In genomic region chr17:80095254-80095899, GRCm38 (mm10) we compare ENCODE assay signal across 7 mouse cellular contexts. TPM values are rescaled to one million over a fixed set of nuclear protein-coding genes. Genes with fewer than 3 reads are reported as not detected.
DNase-seq lines count a peak whose midpoint lies in the region; ATAC-seq and TF ChIP-seq lines count a peak whose summit lies in the region.

No protein-coding gene starts in this region.

- TF ChIP-seq EP300 in lung, postnatal 0 days (IDR thresholded peaks at IDR 0.05), result no peak

- ATAC-seq in intestine, embryonic 16.5 days, result peak; percentile 31; the same call in 1 of the 2 replicates
- peak; percentile 58 for ATAC-seq in lung, postnatal 0 days

- TF ChIP-seq CTCF in testis, adult 2 months (IDR thresholded peaks at IDR 0.05; ENCODE audit: control insufficient read depth, insufficient read depth, insufficient replicate concordance, low read depth, low read length), result no peak
- TF ChIP-seq CTCF in lung, postnatal 0 days (IDR thresholded peaks at IDR 0.05), result no peak

- no peaks in the 10 kb centered on the region for H3K27me3 ChIP-seq in testis, adult 2 months (ENCODE audit: control insufficient read depth, insufficient read depth, low read length)
- no peaks in the 10 kb centered on the region for H3K27me3 ChIP-seq in intestine, embryonic 16.5 days (replicated peaks; ENCODE audit: control insufficient read depth, insufficient read depth, low read length)
- H3K27me3 ChIP-seq in lung, postnatal 0 days (replicated peaks; ENCODE audit: insufficient read depth, low read length), result no peaks in the 10 kb centered on the region

- no peak for DNase-seq in testis, postnatal 14 days (ENCODE audit: low spot score)
- DNase-seq in lung, postnatal 0 days (ENCODE audit: low spot score), result peak; percentile 63
- DNase-seq in spleen, postnatal 10 days (ENCODE audit: low spot score in 2 of 2), result no peak
- no peak for DNase-seq in T-cell, adult 2 months (ENCODE audit: low spot score)
- DNase-seq in adrenal gland, adult 2 months, result no peak

- peak overlapping the region; percentile 97 for H3K4me3 ChIP-seq in testis, adult 2 months (ENCODE audit: control insufficient read depth, low read depth, low read length)
- 0 out of 2 replicates have a peak overlapping the region, but pooled peaks have one; percentile 20 for H3K4me3 ChIP-seq in intestine, embryonic 16.5 days (ENCODE audit: low read length)
- no peak overlapping the region for H3K4me3 ChIP-seq in lung, postnatal 0 days (ENCODE audit: low read depth, low read length)

- H3K4me2 ChIP-seq in intestine, embryonic 16.5 days (ENCODE audit: low read depth, low read length), result peak overlapping the region; percentile 41
- peak overlapping the region; percentile 44 for H3K4me2 ChIP-seq in lung, postnatal 0 days (replicated peaks; ENCODE audit: low read depth, low read length)

- TF ChIP-seq POLR2A in testis, adult 2 months (IDR thresholded peaks at IDR 0.05; ENCODE audit: control insufficient read depth, low read depth, low read length), result no peak

- H3K9ac ChIP-seq in intestine, embryonic 16.5 days (ENCODE audit: low read depth, low read length), result peak overlapping the region; percentile 52
- H3K9ac ChIP-seq in lung, postnatal 0 days (replicated peaks; ENCODE audit: low read depth), result no peak overlapping the region

- WGBS in intestine, embryonic 16.5 days, result 70% methylated on average over 9 of the region's 9 CpGs
- 60% methylated on average over 9 of the region's 9 CpGs for WGBS in lung, postnatal 0 days

- peaks cover 15% of the 10 kb centered on the region for H3K4me1 ChIP-seq in testis, adult 2 months (ENCODE audit: control insufficient read depth, insufficient read depth, low read length)
- H3K4me1 ChIP-seq in intestine, embryonic 16.5 days (ENCODE audit: control insufficient read depth, insufficient read depth, low read length), result no peaks in the 10 kb centered on the region; the same call in 1 of the 2 replicates
- no peaks in the 10 kb centered on the region; the same call in 1 of the 2 replicates for H3K4me1 ChIP-seq in lung, postnatal 0 days (ENCODE audit: insufficient read depth, low read depth, low read length)

- H3K36me3 ChIP-seq in testis, adult 2 months (ENCODE audit: control insufficient read depth, insufficient read depth, low read length), result no peaks in the 10 kb centered on the region
- H3K36me3 ChIP-seq in intestine, embryonic 16.5 days (ENCODE audit: control insufficient read depth, insufficient read depth, low read length), result no peaks in the 10 kb centered on the region
- no peaks in the 10 kb centered on the region for H3K36me3 ChIP-seq in lung, postnatal 0 days (ENCODE audit: insufficient read depth, low read length)

- no peak overlapping the region for H3K27ac ChIP-seq in testis, adult 2 months (ENCODE audit: control insufficient read depth, insufficient read depth, low read depth, low read length)
- no peak overlapping the region for H3K27ac ChIP-seq in intestine, embryonic 16.5 days (ENCODE audit: low read length)
- 0 out of 2 replicates have a peak overlapping the region, but pooled peaks have one; percentile 1 for H3K27ac ChIP-seq in lung, postnatal 0 days (ENCODE audit: low read length)

- H3K9me3 ChIP-seq in intestine, embryonic 16.5 days (ENCODE audit: control insufficient read depth, low read length), result no peaks in the 10 kb centered on the region
- H3K9me3 ChIP-seq in lung, postnatal 0 days (ENCODE audit: low read length), result no peaks in the 10 kb centered on the region

RNA-seq across cellular contexts. Expression of gene Galm, which starts 31.9 kb away (rescaled TPM):
- 19.5 and 27.5 TPM in 2 replicates for polyA plus RNA-seq in testis, adult 2 months (2012; rRNA removed)
- 101 and 113 TPM in 2 replicates for polyA plus RNA-seq in intestine, embryonic 16.5 days (2015; fragmentation: Nextera tagmentation; extraction: Ambion mirVana)
- 7.5 and 8.6 TPM in 2 replicates for polyA plus RNA-seq in lung, postnatal 0 days (2015; fragmentation: Nextera tagmentation; extraction: Ambion mirVana)
- 10 to 100 TPM; 16.7 to 21.2 TPM for total RNA-seq in adrenal gland, adult 2 months (2021)
- polyA plus RNA-seq in adrenal gland, adult 2 months (2012; rRNA removed), result 5.4 and 5.5 TPM in 2 replicates

RNA-seq across cellular contexts. Expression of gene Hnrnpll, which starts 33.2 kb away (rescaled TPM):
- polyA plus RNA-seq in testis, adult 2 months (2012; rRNA removed), result 44.0 and 52.0 TPM in 2 replicates
- 34.8 and 37.3 TPM in 2 replicates for polyA plus RNA-seq in intestine, embryonic 16.5 days (2015; fragmentation: Nextera tagmentation; extraction: Ambion mirVana)
- 30.2 and 31.2 TPM in 2 replicates for polyA plus RNA-seq in lung, postnatal 0 days (2015; fragmentation: Nextera tagmentation; extraction: Ambion mirVana)
- total RNA-seq in adrenal gland, adult 2 months (2021), result 10 to 100 TPM; 43.5 to 44.5 TPM
- 14.8 and 15.2 TPM in 2 replicates for polyA plus RNA-seq in adrenal gland, adult 2 months (2012; rRNA removed)
